Mouse (Mus musculus): ENCODE data around the gene Ube2k. TPM values are rescaled to one million over a fixed set of nuclear protein-coding genes. Genes with fewer than 3 reads are reported as not detected.
"Not testable (repeated sequence)": the region's sequence is repeated elsewhere in the genome, so short reads cannot be mapped to it uniquely, and the experiment has no call there.

Ube2k gene
- 100 to 1,000 TPM in 1 of 2 experiments, 10 to 100 TPM in 1; 92.4 to 105 TPM for total RNA-seq (2021)
- long read RNA-seq, experiment 1, full-length matches to known transcripts = 24 of 28 reads
- long read RNA-seq, experiment 1, partial matches to known transcripts = 1 of 28 reads
- long read RNA-seq, experiment 1, other reads (novel, unspliced or antisense) = 3 of 28 reads
- long read RNA-seq, experiment 2, full-length matches to known transcripts = 67 of 75 reads
- long read RNA-seq, experiment 2, partial matches to known transcripts = 3 of 75 reads
- long read RNA-seq, experiment 2, other reads (novel, unspliced or antisense) = 5 of 75 reads

DNA sequence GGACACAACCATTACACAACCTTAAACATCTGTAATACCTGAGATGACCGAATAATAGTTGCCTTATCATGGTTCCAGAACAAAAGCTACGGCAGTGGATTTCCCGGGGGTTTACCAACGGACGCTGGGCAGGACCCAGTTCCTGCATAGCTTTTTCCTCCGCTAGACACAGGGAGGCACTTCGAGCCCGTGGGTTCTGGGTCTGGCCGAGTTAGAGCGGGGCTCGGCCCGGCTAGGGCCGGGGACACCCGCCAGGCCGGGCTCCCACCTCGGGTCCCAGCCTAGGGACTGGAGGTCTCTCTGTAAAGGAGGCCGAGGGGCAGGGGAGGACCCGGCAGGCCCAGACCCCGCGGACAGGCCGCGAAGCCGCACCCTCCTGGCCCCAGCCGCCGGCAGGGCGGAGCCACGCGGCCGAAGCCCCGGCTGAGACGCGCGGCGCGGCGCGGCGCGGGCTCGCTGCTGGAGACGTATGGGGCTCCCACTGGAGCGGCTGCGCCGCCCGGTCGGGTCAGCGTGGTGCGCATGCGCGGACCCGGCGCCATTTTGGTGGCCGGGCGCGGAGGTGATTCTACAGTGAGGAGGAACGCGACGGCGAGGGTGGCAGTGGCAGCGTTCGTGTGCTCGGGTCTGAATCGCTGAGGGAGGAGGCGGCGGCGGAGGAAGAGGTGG lies at the start of gene Ube2k, which contains the start of gene Smim14:
Gene Ube2k, plus strand, starts transcription at position 483 of the 669 bp plus-strand sequence.
Gene Smim14, minus strand, starts transcription at position 434 of the 669 bp plus-strand sequence.
- peak; percentile 95 to 96 for DNase-seq (ENCODE audit: low spot score in 2 of 2)

DNA sequence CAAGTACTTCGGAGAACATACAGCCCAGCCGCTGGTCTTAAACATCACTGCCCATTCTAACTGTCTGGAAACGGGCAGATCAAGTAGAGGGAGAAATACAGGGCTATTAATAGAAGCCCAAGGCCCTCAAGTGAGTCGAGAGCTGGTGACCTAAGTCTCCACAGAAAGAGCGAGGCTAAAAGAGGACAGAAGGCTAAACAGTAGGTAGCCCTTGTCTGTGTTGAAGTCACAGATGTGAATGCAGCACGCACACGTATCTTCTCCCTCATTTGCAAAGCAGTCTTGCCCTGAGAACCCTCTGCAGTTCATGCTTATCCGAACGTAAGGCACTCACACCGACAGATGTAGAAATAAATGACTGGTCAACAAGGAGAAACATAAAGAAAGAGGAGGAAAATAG lies 49.7 kb upstream of the Ube2k start:
- no peak for DNase-seq (ENCODE audit: low spot score in 2 of 2)

DNA sequence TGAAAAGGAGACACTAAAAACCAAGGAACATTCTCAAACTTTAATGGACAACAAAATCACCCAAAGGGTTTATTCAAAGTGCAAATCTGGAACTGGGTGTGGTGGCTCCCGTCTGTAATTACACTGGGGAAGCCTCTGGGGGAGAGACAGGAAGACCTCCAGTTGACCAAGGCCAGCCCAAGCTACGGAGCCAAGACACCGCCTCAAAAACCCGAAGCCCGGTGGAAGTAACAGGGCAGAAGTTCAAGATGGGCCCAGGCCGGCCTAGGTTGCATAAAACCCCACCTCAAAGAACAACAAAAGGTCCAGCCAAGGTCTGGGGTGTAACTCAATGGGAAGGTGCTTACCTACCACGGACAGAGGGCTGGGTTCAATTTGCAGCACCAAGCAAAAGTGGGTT lies 48.3 kb upstream of the Ube2k start:
- DNase-seq (ENCODE audit: low spot score in 2 of 2) = no peak

DNA sequence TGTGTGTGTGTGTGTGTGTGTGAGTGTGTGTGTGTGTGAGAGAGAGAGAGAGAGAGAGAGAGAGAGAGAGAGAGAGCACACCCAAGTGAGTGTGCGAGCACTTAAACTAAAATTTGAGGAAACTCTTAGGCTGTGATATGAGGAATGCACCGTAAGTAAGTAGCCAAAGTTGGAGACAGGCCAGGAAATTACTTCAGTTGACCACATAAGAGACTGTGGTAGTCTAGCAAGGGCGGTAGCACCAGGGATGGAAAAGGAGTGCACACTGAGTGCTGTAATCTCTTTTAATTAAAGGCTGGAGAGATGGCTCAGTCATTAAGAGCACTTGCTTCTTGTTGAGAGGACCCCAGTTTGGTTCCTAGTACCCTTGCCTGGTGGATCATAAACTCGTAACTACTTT lies 47.2 kb upstream of the Ube2k start:
- no peak for DNase-seq (ENCODE audit: low spot score in 2 of 2)

DNA sequence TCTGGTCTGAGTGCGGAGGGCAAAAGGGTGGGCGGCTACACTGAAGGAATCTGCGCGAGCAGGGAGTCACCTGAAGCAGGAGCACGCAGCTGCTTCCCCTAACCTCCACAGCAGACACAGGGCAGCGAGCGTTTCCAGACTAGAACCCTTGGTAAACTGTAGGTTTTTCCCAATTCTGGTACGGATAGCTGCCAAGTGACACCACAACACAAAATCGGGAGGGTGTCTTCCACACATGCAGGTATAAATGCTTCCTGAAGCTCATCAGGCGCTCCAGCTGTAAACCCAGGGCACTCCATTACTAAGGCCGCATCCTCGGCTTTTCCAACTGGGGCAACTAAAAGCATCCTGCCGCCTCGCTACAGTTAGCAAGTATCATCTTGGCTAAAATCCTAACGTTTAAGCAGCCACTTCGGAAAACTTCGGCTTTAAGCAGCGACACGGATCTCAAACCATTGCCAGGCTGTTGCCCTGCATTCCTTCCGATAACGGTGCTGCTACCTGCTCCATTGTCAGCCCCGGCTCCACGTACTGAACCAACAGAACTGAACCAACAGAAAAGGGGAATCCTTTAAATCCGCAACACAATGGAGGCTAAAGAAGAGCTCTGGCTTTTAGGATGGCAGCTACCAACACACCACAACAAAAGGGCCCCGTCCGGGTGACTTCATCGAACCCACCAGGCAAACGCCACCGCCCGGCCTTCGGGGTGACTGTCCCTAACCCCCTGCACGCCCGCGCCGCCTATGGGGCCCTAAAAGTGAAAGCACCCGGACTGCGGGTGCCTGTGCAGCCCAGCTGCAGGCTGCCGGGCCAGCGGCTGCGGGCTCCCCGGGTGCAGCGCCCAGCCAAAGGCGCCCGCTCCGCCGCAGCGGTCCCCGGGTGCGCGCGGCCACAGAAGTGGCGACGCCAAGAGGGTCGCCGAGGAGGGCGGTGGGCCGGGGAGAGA lies 45.0 kb upstream of the Ube2k start:
- DNase-seq (ENCODE audit: low spot score in 2 of 2) = peak; percentile 69 to 71

DNA sequence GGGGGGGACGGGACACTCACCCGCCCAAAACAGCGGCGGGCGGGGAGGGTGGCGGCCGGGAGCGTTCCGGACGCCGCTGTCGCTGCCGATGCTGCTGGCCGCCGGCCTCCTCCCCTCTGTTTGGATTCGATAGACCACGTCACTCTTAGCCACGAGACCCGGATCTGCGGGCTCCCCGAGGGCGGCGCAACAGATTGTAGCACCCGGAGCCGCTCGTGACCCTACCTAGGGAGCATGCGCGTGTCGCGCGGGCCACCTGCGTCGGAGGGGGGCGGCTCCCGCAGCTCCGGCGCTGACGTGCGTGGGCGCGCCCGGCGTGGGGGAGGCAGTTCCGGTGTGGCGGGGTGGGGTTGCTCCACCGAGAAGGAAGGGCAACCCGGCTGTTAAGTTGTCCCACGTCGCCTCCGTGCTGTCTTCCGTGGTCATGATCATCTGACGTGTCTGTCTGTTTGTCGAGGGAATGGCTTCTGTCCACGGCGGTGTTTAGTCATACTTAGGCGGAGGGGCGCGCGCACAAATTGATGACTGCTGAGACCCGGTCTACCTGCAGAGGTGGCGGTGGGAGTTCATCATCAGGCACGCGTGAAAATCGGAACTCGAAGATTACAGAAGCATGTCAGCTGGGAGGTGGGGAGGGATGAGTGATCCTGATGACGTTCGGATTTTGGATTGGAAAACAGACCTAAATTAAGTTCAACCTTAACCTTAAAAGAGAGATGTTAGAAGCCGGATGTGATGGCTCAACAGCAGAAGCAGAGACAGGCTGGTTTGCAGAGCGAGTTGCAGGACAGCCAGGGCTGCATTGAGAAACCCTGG lies 44.1 kb upstream of the Ube2k start, which contains the start of gene Gm43552:
Gene Gm43552, minus strand, starts transcription at position 118 of the 816 bp plus-strand sequence.
- DNase-seq (ENCODE audit: low spot score in 2 of 2) = peak; percentile 94 to 95

DNA sequence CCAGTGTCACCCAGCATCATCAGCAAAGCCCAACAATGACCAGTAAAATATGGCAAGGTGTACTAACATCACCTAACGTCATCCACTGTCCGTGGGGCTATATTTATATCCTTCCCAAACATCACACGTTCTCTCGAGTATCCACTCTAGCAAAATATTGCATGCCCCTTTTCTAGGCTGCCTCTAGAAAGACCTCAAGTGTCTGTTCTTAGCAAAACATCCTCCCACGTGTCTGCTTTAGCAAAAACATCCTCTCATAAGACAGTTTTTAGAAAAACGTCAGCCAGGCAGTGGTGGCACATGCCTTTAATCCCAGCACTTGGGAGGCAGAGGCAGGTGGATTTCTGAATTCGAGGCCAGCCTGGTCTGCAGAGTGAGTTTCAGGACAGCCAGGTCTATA lies 36.8 kb upstream of the Ube2k start:
- DNase-seq (ENCODE audit: low spot score in 2 of 2) = no peak

DNA sequence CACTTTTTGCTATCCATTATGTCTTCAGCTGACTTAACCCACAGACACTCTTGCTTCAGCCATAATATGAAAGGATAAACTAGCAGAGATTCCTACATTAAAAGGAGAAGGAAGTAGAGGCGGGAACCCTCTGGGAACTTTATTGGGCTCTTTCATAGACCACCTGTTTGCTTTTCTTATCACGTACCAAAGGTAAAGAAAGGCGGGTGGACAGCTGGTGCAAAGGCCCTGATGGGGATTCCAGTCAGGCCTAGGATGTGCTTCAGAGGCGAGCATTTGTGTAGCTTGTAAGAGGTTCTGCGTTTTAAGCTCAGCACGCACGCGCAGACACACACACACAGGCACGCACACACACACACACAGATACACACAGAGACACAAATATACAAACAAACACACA lies 35.6 kb upstream of the Ube2k start:
- no peak for DNase-seq (ENCODE audit: low spot score in 2 of 2)

DNA sequence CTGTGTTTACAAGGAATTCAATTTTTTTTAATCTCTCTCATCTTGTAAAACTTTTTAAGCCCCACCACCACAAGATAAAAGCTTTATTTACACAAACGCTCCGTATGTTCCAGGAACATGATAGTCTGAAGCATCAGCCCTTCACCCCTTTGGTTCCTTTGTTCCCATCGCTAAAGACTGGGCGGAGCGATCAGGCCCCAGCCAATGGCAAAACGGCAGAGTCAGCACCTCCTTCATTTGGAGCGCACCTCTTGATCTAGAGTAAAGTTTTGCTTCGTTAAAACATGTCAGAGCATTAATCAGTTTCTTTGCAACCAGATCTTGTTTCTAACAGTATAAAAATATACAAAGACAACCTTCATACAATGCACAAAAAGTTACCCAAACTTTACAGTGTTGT lies 31.2 kb upstream of the Ube2k start:
- no peak for DNase-seq (ENCODE audit: low spot score in 2 of 2)

DNA sequence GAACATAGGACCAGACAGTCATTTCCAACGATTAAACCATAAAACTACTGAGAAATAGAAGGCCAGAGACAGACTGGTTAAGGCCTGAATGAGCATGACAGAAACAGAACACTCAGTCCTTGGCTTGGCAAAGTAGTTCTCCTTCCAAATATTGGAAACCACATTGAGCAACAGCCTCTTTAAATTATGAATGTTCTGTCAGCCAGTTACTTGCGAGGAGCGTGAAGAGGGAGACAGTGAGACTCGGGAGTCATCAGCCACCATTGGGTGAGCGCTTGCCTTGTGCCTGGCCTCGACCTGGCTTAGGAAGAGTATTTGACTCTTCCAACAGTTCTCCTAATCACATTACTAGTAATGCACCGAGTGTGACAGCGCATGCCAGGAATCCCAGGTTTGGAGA lies 28.6 kb upstream of the Ube2k start:
- DNase-seq (ENCODE audit: low spot score in 2 of 2) = no peak

DNA sequence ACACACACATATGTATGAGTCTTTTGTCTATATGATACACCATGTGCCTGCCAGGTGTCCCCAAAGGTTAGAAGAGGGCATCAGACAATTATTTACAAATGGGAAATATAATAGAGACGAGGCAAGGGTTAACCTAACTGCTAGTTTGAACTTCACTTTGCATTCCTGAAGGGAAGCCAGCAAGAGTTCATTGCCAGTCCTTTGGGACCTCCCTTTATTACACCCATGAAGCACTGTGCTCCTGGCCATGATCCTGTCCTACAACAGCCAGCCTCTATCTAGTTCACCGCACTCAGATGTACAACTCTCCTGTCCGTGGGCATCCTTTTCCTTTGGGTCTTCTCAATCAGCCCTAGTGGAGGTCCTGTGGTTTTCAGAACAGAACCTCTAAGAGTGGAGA lies 23.5 kb upstream of the Ube2k start:
- no peak for DNase-seq (ENCODE audit: low spot score in 2 of 2)

DNA sequence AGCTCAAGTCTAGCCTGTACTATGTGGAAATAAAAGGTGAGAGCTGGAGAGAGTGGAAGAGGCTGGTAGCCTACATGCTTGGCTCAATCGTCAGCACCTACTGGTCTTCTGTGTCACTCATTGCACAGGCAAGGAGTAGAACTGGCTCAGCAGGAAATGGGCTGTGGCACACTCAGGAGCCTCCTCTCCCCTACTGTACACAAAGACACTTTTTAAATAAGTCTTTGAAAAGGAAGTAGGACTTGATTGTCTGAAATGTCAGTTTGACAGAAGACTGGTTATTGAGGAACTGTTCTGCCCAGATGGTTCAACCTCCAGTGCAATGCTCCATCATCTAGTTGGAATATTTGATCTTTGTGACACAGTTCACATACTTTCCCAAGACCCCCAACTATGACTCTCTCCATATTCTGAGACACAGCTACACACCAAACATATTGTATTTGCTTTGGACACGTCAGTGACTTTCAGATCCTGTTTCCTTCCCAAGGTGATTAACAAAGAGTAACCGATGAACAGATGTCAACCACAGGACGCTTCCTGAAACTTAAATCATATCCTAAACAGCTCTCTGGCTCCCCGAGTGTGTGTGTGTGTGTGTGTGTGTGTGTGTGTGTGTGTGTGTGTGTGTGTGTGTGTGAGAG lies 22.3 kb upstream of the Ube2k start:
- no peak for DNase-seq (ENCODE audit: low spot score in 2 of 2)

DNA sequence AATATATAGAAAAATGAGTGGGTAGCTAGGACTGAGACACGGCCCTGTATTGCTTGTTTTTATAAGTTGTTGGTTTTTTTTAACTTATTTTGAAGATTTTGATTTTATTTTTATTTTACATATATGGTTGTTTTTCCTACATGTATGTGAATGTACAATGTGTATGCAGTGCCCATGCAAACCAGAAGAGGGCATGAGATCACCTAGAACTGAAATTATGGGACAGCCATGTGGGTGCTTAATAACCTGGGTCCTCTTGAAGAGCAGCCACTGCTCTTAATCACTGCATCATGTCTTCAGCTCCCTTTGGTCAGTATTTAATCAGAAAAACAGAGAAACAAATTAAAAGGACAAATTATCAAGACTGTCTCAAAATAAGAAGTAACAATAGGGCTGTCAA lies 15.2 kb upstream of the Ube2k start:
- no peak for DNase-seq (ENCODE audit: low spot score in 2 of 2)

DNA sequence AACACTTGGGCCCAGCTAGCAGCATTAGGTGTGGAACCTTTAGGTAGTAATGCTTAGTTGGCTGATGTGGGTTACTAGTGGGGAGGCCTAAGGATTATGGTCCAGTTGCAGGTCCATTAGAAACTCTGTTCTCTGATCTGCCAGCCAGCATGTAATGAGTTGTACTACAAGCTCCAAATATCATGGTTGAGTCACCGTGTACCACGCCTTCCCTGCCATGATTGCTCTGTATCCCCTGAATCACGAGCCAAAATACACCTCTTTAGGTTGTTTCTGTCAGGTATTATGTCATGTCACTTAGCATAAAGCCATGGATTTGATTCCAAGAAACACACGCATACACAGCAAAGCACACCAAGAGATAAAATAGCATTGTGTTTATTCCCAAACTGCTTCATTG lies 12.2 kb upstream of the Ube2k start:
- no peak for DNase-seq (ENCODE audit: low spot score in 2 of 2)

DNA sequence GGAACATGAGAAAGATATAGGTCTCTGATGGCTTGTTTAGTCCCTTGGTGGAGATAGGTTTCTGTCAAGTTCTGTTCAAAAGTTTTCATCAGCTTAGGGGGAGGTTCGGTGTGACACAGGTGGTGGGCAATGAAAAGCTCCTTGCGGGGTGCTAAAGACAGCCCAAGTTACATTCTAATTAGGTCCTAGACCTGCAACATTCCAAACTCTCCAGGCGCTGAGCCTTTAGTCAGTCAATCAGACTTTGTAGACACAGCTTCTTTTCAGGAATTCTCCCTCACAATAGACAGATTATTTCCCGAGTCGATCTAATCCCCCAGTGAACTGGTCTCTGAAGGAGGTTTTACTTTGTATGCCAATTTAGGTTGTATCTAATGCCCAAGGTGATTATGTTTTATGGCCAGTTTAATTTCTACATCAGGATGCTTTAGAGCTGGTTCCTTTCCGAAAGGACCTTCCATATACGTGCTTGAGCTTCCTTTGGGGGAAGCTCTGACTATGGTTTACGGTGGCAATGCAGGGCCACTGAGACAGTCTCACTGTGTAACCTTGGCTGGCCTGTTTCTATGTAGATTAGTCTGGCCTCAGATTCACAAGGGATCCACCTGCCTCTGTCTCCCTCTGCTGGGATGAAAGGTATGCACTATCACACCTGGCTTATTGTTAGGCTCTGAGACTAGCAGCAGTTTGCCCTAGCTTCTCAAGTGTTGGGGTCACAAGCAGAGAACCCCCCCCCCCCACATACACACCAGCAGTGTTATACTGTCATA lies 11.2 kb upstream of the Ube2k start:
- no peak for DNase-seq (ENCODE audit: low spot score in 2 of 2)

DNA sequence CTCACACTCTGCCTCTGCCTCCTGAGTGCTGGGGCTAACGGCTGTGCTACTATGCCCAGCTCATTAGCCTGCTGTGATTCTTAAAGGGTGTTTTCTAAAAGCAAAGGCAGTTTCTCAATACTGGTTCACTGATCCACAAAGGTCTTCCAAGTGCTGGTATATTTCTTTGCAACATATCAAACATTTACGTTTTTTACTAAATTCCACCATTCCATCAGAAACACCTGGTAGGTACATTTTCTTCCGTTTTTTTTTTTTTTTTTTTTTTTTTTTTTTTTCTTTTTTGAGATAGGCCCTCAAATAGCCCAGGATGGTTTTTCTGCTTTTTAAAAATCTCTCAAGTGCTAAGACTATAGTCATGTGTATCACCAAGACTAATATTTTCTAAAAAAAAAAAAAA lies 5.8 kb upstream of the Ube2k start:
- no peak for DNase-seq (ENCODE audit: low spot score in 2 of 2)

DNA sequence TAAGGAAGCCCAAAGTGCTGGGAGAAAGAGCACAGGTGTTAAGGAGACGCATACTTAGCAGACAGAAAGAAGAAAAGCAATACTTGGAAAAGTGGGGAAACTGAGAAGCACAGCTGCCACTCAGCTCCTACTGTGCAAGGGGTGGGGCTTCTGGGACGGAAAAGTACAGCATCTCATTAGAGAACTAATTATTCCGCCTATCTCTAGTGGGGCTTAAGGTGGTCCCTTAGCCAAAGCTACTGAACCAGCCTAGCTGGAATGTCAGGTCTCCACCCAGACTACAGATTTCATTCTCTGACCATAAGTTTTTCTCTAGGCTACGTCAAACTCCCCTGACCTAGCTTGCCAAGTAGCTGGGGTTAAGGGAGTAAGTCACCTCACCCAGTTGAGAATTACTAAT lies 2.5 kb upstream of the Ube2k start:
- DNase-seq (ENCODE audit: low spot score in 2 of 2) = no peak

DNA sequence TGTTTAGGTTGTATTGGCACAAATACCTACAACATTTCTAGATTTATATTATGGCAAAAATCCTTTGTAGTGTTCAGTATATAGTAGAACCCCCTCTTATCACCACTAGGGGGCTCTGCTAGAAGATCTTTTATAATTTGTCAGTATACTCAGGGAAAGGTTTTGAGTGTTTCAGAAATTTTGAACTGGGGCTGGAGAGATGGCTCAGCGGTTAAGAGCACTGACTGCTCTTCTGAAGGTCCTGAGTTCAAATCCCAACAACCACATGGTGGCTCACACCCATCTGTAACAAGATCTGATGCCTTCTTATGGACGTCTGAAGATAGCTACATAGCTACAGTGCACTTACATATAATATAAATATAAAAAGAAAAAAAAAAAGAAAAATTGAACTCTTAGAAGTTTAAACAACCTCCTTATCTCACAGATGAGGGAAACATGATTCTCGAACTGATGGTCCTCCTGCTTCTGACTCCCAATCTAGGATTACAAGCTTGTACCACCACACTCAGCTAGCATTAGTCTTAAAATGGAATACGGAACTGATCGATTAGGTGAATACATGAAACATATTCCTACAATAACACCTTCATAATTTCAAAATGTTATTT lies 1.5 kb upstream of the Ube2k start:
- DNase-seq (ENCODE audit: low spot score in 2 of 2) = peak in 1 of 2 experiments; percentile 18

DNA sequence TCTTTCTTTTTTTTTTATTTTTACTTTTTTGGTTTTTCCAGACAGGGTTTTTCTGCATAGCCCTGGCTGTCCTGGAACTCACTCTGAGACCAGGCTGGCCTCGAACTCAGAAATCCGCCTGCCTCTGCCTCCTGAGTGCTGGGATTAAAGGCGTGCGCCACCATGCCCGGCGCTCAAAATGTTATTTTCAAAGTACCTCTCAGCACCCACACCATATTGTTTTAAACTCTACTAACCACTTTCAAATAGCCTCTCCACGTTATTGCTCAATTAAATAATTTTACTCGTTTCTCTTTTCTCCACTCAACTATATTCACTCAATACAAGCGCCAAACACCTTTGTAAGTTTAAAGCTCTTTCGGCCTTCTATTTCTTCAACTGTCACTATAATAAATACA lies 966 bp upstream of the Ube2k start:
- DNase-seq (ENCODE audit: low spot score in 2 of 2) = not testable (repeated sequence)
